10 mouse cellular contexts compared by ENCODE assay signal in genomic region chrX:160134136-160134843, GRCm38 (mm10).
"Had no signal": no experiment of that assay in that cellular context is flagged by ENCODE, and none has a peak within 500 bp of the region (broad histone marks: within the 10 kb centered on the region; RNA-seq: fewer than 3 reads in every experiment).

No protein-coding gene starts in this region.

- H3K9ac ChIP-seq: limb, embryonic 15.5 days; liver, embryonic 14.5 days; neural tube, embryonic 15.5 days had no signal

- H3K4me2 ChIP-seq: limb, embryonic 15.5 days; neural tube, embryonic 15.5 days had no signal

- H3K36me3 ChIP-seq: neural tube, embryonic 15.5 days had no signal

- H3K9me3 ChIP-seq: limb, embryonic 15.5 days; neural tube, embryonic 15.5 days had no signal

- H3K4me1 ChIP-seq: limb, embryonic 15.5 days had no signal

- DNase-seq: kidney, postnatal 25 days; lung, adult 18-20 months; midbrain, embryonic 14.5 days; right cerebral cortex, adult 18-20 months; right cerebral cortex, postnatal 25 days; thymus, postnatal 14 days had no signal

- H3K4me3 ChIP-seq: limb, embryonic 15.5 days; myocyte; neural tube, embryonic 15.5 days had no signal

- H3K27me3 ChIP-seq: neural tube, embryonic 15.5 days had no signal

- H3K27ac ChIP-seq: limb, embryonic 15.5 days; liver, embryonic 14.5 days; neural tube, embryonic 15.5 days had no signal
